Mouse (Mus musculus): ENCODE results near the gene Zfp287. TPM values are rescaled to one million over a fixed set of nuclear protein-coding genes. Genes with fewer than 3 reads are reported as not detected.

Zfp287 gene
- polyA plus RNA-seq (2014; fragmentation: Nextera tagmentation; extraction: Ambion mirVana): 18.9 and 25.2 TPM in 2 replicates

- H3K27ac ChIP-seq (replicated peaks; ENCODE audit: low read depth, low read length): peak within 1 kb of the TSS; percentile 97
- H3K4me3 ChIP-seq (replicated peaks; ENCODE audit: low read depth, low read length): peak within 1 kb of the TSS; percentile 90
- no peaks in the 10 kb centered on the region for H3K9me3 ChIP-seq (ENCODE audit: control insufficient read depth, low read length)
- peak; percentile 98 for DNase-seq
- ATAC-seq (ENCODE audit: low FRiP score, low TSS enrichment): peak; percentile 98
- H3K36me3 ChIP-seq (ENCODE audit: control insufficient read depth, insufficient read depth, low read length): peaks cover 19% of the 10 kb centered on the region
- H3K9ac ChIP-seq (replicated peaks; ENCODE audit: low read length): peak within 1 kb of the TSS; percentile 88
- H3K4me1 ChIP-seq (ENCODE audit: control insufficient read depth, insufficient read depth, low read length): peaks cover 13% of the 10 kb centered on the region
- H3K4me2 ChIP-seq (ENCODE audit: low read length): peak within 1 kb of the TSS; percentile 70
- no peaks in the 10 kb centered on the region for H3K27me3 ChIP-seq (ENCODE audit: control insufficient read depth, insufficient read depth, low read length)
- under 1% methylated on average over 48 of the region's 48 CpGs for WGBS
Observed at GRCm38 (mm10) chr11:62731311-62732021, at the start of gene Zfp287. Gene Zfp287 (minus strand): TSS chr11:62731905.

GRCm38 (mm10) chr11:62776510-62776909 is 44.8 kb upstream of the Zfp287 start:
- DNase-seq (no peak), ATAC-seq (ENCODE audit: low FRiP score, low TSS enrichment) (no peak)
- Histone ChIP-seq H3K4me3 (replicated peaks; ENCODE audit: low read depth, low read length) (no peak overlapping the region), H3K9ac (replicated peaks; ENCODE audit: low read length) (no peak overlapping the region), H3K4me1 (ENCODE audit: control insufficient read depth, insufficient read depth, low read length) (no peaks in the 10 kb centered on the region), H3K9me3 (ENCODE audit: control insufficient read depth, low read length) (peaks cover 55% of the 10 kb centered on the region), H3K27ac (replicated peaks; ENCODE audit: low read depth, low read length) (no peak overlapping the region), H3K36me3 (ENCODE audit: control insufficient read depth, insufficient read depth, low read length) (peaks cover 37% of the 10 kb centered on the region), H3K27me3 (ENCODE audit: control insufficient read depth, insufficient read depth, low read length) (no peaks in the 10 kb centered on the region), H3K4me2 (ENCODE audit: low read length) (no peak overlapping the region)
- WGBS: 94% methylated on average over 7 of the region's 7 CpGs

- Histone ChIP-seq H3K4me2 (ENCODE audit: low read length) (no peak overlapping the region), H3K4me1 (ENCODE audit: control insufficient read depth, insufficient read depth, low read length) (no peaks in the 10 kb centered on the region), H3K27me3 (ENCODE audit: control insufficient read depth, insufficient read depth, low read length) (no peaks in the 10 kb centered on the region), H3K4me3 (replicated peaks; ENCODE audit: low read depth, low read length) (no peak overlapping the region), H3K36me3 (ENCODE audit: control insufficient read depth, insufficient read depth, low read length) (no peaks in the 10 kb centered on the region), H3K27ac (replicated peaks; ENCODE audit: low read depth, low read length) (no peak overlapping the region), H3K9ac (replicated peaks; ENCODE audit: low read length) (no peak overlapping the region), H3K9me3 (ENCODE audit: control insufficient read depth, low read length) (no peaks in the 10 kb centered on the region)
- ATAC-seq (ENCODE audit: low FRiP score, low TSS enrichment) (no peak), DNase-seq (no peak)
- 79% methylated on average over 9 of the region's 9 CpGs for WGBS
Observed at GRCm38 (mm10) chr11:62760755-62761457, 29.2 kb upstream of the Zfp287 start.

- WGBS: 70% methylated on average over 11 of the region's 11 CpGs
- no peaks in the 10 kb centered on the region for H3K4me1 ChIP-seq (ENCODE audit: control insufficient read depth, insufficient read depth, low read length)
Observed at GRCm38 (mm10) chr11:62758491-62758890, 26.8 kb upstream of the Zfp287 start.

GRCm38 (mm10) chr11:62757906-62758305 is 26.2 kb upstream of the Zfp287 start:
- no peak overlapping the region for H3K9ac ChIP-seq (replicated peaks; ENCODE audit: low read length)
- no peaks in the 10 kb centered on the region for H3K9me3 ChIP-seq (ENCODE audit: control insufficient read depth, low read length)
- DNase-seq: no peak
- no peak overlapping the region for H3K4me3 ChIP-seq (replicated peaks; ENCODE audit: low read depth, low read length)
- no peak overlapping the region for H3K4me2 ChIP-seq (ENCODE audit: low read length)
- H3K4me1 ChIP-seq (ENCODE audit: control insufficient read depth, insufficient read depth, low read length): no peaks in the 10 kb centered on the region
- H3K27ac ChIP-seq (replicated peaks; ENCODE audit: low read depth, low read length): no peak overlapping the region
- H3K27me3 ChIP-seq (ENCODE audit: control insufficient read depth, insufficient read depth, low read length): no peaks in the 10 kb centered on the region
- WGBS: 86% methylated on average over 6 of the region's 6 CpGs
- H3K36me3 ChIP-seq (ENCODE audit: control insufficient read depth, insufficient read depth, low read length): no peaks in the 10 kb centered on the region
- ATAC-seq (ENCODE audit: low FRiP score, low TSS enrichment): no peak

More at GRCm38 (mm10) chr11:62758491-62758890, 26.8 kb upstream of the Zfp287 start:
- Histone ChIP-seq H3K4me3 (replicated peaks; ENCODE audit: low read depth, low read length) (no peak overlapping the region), H3K36me3 (ENCODE audit: control insufficient read depth, insufficient read depth, low read length) (no peaks in the 10 kb centered on the region), H3K27me3 (ENCODE audit: control insufficient read depth, insufficient read depth, low read length) (no peaks in the 10 kb centered on the region), H3K9ac (replicated peaks; ENCODE audit: low read length) (no peak overlapping the region), H3K9me3 (ENCODE audit: control insufficient read depth, low read length) (no peaks in the 10 kb centered on the region), H3K4me2 (ENCODE audit: low read length) (no peak overlapping the region), H3K27ac (replicated peaks; ENCODE audit: low read depth, low read length) (no peak overlapping the region)
- DNase-seq (no peak), ATAC-seq (ENCODE audit: low FRiP score, low TSS enrichment) (no peak)

- Histone ChIP-seq H3K4me2 (ENCODE audit: low read length) (peak overlapping the region; percentile 50), H3K9ac (replicated peaks; ENCODE audit: low read length) (peak overlapping the region; percentile 20; the same call in 1 of the 2 replicates), H3K4me3 (replicated peaks; ENCODE audit: low read depth, low read length) (peak overlapping the region; percentile 27), H3K27me3 (ENCODE audit: control insufficient read depth, insufficient read depth, low read length) (no peaks in the 10 kb centered on the region), H3K4me1 (ENCODE audit: control insufficient read depth, insufficient read depth, low read length) (no peaks in the 10 kb centered on the region), H3K36me3 (ENCODE audit: control insufficient read depth, insufficient read depth, low read length) (no peaks in the 10 kb centered on the region), H3K27ac (replicated peaks; ENCODE audit: low read depth, low read length) (no peak overlapping the region), H3K9me3 (ENCODE audit: control insufficient read depth, low read length) (no peaks in the 10 kb centered on the region)
- ATAC-seq (ENCODE audit: low FRiP score, low TSS enrichment): no peak; the same call in 1 of the 2 replicates
- 9% methylated on average over 7 of the region's 7 CpGs for WGBS
- no peak for DNase-seq
Observed at GRCm38 (mm10) chr11:62757143-62757507, 25.4 kb upstream of the Zfp287 start.

GRCm38 (mm10) chr11:62756456-62757142 is 24.9 kb upstream of the Zfp287 start:
- DNase-seq: peak; percentile 95
- Histone ChIP-seq H3K27me3 (ENCODE audit: control insufficient read depth, insufficient read depth, low read length) (no peaks in the 10 kb centered on the region), H3K9me3 (ENCODE audit: control insufficient read depth, low read length) (no peaks in the 10 kb centered on the region), H3K36me3 (ENCODE audit: control insufficient read depth, insufficient read depth, low read length) (no peaks in the 10 kb centered on the region), H3K4me2 (ENCODE audit: low read length) (peak overlapping the region; percentile 50), H3K27ac (replicated peaks; ENCODE audit: low read depth, low read length) (0 out of 2 replicates have a peak overlapping the region, but pooled peaks have one; percentile 1), H3K4me1 (ENCODE audit: control insufficient read depth, insufficient read depth, low read length) (no peaks in the 10 kb centered on the region), H3K4me3 (replicated peaks; ENCODE audit: low read depth, low read length) (peak overlapping the region; percentile 27), H3K9ac (replicated peaks; ENCODE audit: low read length) (peak overlapping the region; percentile 20; the same call in 1 of the 2 replicates)
- WGBS: 7% methylated on average over 36 of the region's 36 CpGs
- peak; percentile 94 for ATAC-seq (ENCODE audit: low FRiP score, low TSS enrichment)

- ATAC-seq (ENCODE audit: low FRiP score, low TSS enrichment): no peak
- no peak for DNase-seq
- Histone ChIP-seq H3K9ac (replicated peaks; ENCODE audit: low read length) (no peak within 1 kb of the TSS), H3K4me3 (replicated peaks; ENCODE audit: low read depth, low read length) (no peak within 1 kb of the TSS), H3K9me3 (ENCODE audit: control insufficient read depth, low read length) (no peaks in the 10 kb centered on the region), H3K36me3 (ENCODE audit: control insufficient read depth, insufficient read depth, low read length) (no peaks in the 10 kb centered on the region), H3K4me2 (ENCODE audit: low read length) (no peak within 1 kb of the TSS), H3K4me1 (ENCODE audit: control insufficient read depth, insufficient read depth, low read length) (no peaks in the 10 kb centered on the region), H3K27ac (replicated peaks; ENCODE audit: low read depth, low read length) (no peak within 1 kb of the TSS), H3K27me3 (ENCODE audit: control insufficient read depth, insufficient read depth, low read length) (no peaks in the 10 kb centered on the region)
- WGBS: 89% methylated on average over 8 of the region's 8 CpGs
Observed at GRCm38 (mm10) chr11:62752780-62753179, 21.1 kb upstream of the Zfp287 start, which contains the start of gene Gm10428. Gene Gm10428 (plus strand): TSS chr11:62753100.

Data from midbrain, embryonic 14.5 days (tissue).